Mouse (Mus musculus) left cerebral cortex, postnatal 36 days (tissue): ENCODE results near the gene 4930432K21Rik. TPM values are rescaled to one million over a fixed set of nuclear protein-coding genes. Genes with fewer than 3 reads are reported as not detected.

Source experiments
- DNase-seq, 2 experiments: peaks; one replicate each; pipeline ENCODE4 v3.0.0; 2021 to 2022; ENCODE audit warnings: low spot score in 2 of 2, mixed read lengths in 1 of 2
- intact Hi-C: fragments of 180-260 bp; cut with DNase I; formaldehyde crosslinking; loops from one replicate; pipeline ENCODE4 v1.15.1; 2025
- total RNA-seq, 2 experiments: library from RNA; stranded (reverse); gene quantifications; 2 replicates each; pipeline ENCODE4 v1.2.3; 2021

The 4930432K21Rik gene
- total RNA-seq, 2 experiments from 2014 or later = 1.7 to 2.1 TPM

DNA sequence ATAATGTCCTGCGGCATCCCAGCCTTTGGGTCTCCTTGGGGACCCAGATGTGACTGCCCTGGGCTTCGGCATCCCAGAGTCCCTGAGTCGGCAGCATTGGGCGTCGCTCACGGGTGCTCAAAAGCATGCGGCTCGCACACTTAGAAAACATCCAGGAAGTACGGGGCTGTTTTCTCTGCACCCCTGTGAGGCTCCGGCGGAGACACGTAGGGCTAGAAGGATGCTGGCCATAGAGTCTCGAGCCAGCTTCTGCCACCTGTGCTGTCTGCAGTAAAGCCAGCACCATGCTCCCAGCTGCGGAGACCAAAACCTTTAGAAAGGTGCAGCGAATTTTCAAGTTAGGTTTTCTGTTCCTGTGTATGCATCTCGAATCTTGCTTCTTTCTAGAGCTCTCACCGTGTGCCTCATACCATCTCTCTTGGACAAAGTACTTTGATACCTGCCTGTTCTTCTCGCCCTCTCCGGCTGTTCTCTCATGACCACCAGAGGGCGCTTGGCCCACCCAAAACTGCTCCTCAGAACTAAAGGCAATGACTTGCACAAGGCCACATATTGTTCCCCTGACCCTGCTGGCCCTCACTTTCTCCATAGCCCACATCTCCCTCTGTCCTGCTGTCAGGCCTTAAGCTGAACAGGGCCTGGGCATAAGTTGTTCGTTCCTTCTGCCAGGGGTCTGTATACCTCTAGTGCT, 39.4 kb downstream of the 4930432K21Rik start:
- no peak for DNase-seq
- intact Hi-C loops = loop anchor here (2.0 to 5.0 kb wide), 2 partner anchors 98 to 170 kb away; no protein-coding TSS in a partner anchor

DNA sequence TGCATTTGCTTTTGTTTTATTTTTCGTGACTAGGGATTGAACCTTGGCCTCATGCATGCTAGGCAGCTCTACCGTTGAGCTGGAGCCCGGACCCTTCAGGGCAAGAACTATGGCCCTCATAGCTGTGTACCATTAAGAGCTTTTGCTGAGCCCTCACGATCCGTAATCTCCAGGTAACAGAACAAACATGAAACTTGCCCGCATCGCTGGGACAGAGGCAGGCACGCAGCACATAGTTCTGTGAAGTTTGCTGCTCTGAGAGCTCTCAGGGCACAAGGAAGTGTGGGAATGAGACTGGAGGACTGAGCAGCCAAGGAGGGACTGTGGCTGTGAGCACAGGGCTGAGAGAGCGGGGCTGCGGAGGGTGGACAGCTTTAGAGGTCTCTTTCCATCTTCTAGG, 40.8 kb downstream of the 4930432K21Rik start:
- intact Hi-C loops = loop anchor here (5.0 kb wide), 1 partner anchor 169 kb away; no protein-coding TSS in a partner anchor
- no peak for DNase-seq

- DNase-seq = no peak
- intact Hi-C loops = loop anchor here (5.0 kb wide), 1 partner anchor 168 kb away; no protein-coding TSS in a partner anchor
These were observed 41.8 kb downstream of the 4930432K21Rik start for GRCm38 (mm10) chr8:84189603-84190002.

- intact Hi-C loops = no loop called here
- no peak for DNase-seq
These were observed 42.5 kb downstream of the 4930432K21Rik start for GRCm38 (mm10) chr8:84190191-84190867.

- DNase-seq = peak in 1 of 2 experiments; percentile 26
- intact Hi-C loops = no loop called here
These were observed 44.2 kb downstream of the 4930432K21Rik start for GRCm38 (mm10) chr8:84192023-84192422.

DNA sequence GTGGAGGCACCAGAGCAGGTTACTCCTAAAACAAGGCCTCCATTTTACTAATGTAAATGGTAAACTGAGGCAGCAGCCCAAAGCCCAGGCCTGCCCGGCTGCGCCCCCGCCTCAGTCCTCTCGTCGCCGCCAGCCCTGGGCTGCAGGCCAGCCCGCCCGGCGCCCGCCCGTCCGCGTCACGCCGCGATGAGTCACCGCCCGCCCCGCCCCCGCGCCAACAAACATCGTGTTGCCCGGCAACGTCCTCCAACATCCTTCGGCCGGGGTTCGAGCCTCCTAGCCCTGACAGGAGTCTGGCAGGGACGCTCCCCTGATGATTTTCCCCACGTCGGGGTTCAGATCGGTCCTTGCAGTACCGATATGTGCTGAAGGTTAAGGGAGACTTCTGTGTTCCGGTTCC, 44.7 kb downstream of the 4930432K21Rik start:
- intact Hi-C loops = no loop called here
- DNase-seq = peak; percentile 69 to 72

DNA sequence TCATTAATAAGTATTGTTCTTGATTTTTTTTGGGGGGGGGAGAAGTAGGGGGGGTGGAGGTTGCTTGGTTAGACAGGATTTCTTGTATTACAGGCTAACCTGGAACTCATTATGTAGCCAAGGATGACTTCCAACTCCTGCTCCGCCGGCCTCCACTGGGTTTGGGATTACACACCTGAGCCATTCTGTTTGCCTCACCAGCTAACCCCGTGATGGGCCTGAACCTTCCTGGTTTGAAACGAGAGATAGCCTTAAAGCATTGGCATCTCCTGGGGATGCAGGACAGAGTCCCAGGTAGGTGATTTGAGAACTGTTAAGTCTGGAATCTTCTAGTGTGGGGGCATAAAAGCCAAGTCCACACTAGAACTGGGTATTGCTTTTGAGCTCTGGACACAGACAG, 45.3 kb downstream of the 4930432K21Rik start:
- intact Hi-C loops = no loop called here
- no peak for DNase-seq

DNA sequence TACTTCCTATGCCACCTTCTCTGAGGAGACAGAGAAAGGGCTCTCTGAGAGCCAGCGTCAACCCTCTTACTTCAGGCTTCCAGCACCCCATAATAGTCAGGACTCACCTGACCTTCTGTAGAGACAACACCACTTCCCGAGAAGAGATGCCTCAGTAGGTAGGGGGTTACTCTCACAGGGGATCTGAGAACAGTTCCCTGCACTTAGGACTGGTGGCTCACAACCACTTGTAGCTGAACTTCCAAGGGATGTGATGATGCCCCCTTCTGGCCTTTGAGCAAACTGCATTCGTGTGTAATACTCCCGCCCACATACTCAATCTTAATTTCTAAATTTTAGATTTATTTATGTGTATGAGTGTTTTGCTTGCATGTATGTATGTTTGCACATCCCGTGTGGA, 45.7 kb downstream of the 4930432K21Rik start:
- intact Hi-C loops = no loop called here
- DNase-seq = no peak

DNA sequence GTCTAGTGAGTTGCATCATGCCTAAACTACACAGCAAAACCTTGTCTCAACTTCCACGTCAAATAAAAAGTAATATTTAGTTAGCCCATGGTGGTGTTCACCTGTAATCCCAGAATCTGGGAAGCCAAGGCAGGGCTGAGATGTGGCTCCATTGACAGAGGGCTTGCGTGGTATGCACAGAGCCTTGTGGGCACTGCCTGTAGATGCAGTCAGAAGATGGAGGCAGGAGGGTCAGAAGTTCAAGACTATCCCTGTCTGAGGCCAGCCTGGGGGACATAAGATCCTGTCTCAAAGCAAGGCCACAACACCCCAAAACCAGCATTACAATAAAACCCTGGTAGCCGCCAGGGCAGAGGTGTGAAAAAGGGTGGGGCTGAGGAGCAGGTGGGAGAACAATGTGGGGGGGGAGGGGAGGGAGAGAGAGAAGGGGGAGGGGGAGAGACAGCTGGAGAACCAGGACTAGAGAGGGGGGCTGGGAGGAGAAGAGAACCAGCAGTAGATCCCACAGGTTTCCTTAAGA, 46.5 kb downstream of the 4930432K21Rik start:
- DNase-seq = no peak
- intact Hi-C loops = no loop called here

DNA sequence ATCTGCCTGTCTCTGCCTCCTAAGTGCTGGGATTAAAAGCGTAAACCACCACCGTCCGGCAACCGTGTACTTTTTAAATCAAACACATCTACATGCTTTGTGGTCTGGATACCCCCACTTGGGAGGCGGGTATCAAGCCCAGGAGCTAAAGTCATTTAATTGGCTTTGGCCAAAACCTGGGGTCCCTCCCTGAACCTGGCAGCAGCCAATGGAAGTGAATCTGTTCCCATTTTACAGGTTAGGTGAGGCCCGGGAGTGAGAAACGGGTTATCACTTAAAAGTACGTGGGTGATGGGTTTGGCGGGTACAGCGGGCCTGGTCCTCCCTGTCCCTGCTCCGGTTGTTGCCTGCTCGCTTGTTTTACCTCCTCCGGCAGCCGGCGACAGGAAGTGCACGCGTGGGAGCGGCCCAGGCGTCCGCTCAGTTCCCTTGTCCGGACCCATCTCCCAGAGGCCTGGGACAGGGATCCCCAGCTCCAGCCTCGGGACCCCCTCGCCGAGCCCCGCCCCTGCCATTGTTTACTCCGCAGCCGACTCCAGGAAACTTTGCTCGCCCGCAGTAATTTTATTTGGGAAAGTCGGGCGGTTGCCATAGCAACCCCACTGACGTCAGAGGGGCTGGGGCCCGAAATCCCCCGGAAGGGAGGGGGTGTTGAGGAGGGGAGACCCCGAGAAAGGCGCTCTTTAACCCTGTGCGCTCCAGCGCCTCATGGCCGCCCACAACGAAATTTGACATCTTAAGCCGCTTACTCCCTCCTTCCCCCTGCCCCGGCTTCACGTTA, 49.5 kb downstream of the 4930432K21Rik start:
- intact Hi-C loops = no loop called here
- peak; percentile 68 to 73 for DNase-seq

- intact Hi-C loops = no loop called here
- peak; percentile 83 to 85 for DNase-seq
These were observed 50.3 kb downstream of the 4930432K21Rik start for GRCm38 (mm10) chr8:84197922-84198774.

- intact Hi-C loops = no loop called here
- DNase-seq = no peak
These were observed 51.0 kb downstream of the 4930432K21Rik start for GRCm38 (mm10) chr8:84198871-84199270.

DNA sequence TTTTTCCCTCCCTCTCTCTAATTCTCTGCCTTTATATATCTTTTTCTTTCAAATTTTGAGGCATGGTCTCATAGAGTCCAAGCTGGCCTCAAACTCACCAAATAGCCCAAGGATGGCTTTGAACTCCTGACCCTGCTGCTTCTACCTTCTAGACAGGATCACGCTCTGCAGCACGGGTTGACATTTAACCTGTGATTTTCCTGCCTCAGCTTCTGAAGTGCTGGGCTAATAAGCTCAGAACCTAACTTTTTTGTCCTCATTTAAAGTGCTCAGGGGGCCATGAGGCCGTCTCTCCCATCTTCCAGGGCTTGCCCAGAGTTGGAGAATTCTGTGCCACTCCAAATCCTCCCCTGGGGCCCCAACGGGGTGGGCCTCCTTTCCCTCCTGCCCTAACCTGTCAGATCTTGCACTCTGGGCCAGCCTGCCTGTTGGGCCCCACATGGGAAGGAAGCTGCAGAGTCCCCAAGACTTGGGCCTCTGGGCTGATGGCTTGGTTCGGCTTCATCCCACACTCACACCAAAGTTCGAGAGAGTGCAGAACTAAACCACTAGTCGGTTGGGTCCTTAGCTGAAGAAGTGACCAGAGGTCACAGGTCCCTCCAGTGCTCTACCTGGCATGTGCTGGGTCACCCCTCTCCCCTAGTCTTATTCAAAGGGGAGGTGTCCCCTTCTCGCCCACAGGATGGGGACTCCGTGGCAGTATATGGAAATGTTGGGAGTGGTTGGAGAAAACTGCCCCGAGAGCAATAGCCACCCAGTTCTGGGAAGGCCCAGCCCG, 51.7 kb downstream of the 4930432K21Rik start:
- intact Hi-C loops = no loop called here
- DNase-seq = no peak

GRCm38 (mm10) chr8:84200126-84200555, 52.3 kb downstream of the 4930432K21Rik start:
- intact Hi-C loops = no loop called here
- DNase-seq = peak in 1 of 2 experiments; percentile 17

GRCm38 (mm10) chr8:84200652-84201544, 53.1 kb downstream of the 4930432K21Rik start:
- intact Hi-C loops = no loop called here

GRCm38 (mm10) chr8:84201545-84202245, 53.9 kb downstream of the 4930432K21Rik start:
- intact Hi-C loops = no loop called here
- peak; percentile 61 to 67 for DNase-seq

More at GRCm38 (mm10) chr8:84200652-84201544, 53.1 kb downstream of the 4930432K21Rik start:
- DNase-seq = peak in 1 of 2 experiments; percentile 60

GRCm38 (mm10) chr8:84202466-84202865, 54.6 kb downstream of the 4930432K21Rik start:
- peak in 1 of 2 experiments; percentile 59 for DNase-seq
- intact Hi-C loops = no loop called here
